Mouse (Mus musculus): ENCODE data around the gene Rfpl4. TPM values are rescaled to one million over a fixed set of nuclear protein-coding genes. Genes with fewer than 3 reads are reported as not detected.

Gene Rfpl4
- total and polyA plus RNA-seq, 2 experiments from 2014 or later: not detected

GRCm38 (mm10) chr7:5089853-5090252 is 26.9 kb downstream of the Rfpl4 start:
- WGBS: 96% methylated on average over 15 of the region's 15 CpGs
- ATAC-seq (no peak), DNase-seq (no peak)
- no peak overlapping the region for H3K27ac ChIP-seq (ENCODE audit: low read depth, low read length)
- no peak overlapping the region for H3K4me2 ChIP-seq (ENCODE audit: low read depth)
- no peaks in the 10 kb centered on the region for H3K27me3 ChIP-seq (ENCODE audit: insufficient read depth, low read length)
- H3K4me3 ChIP-seq (ENCODE audit: low read depth, low read length): no peak overlapping the region
- TF ChIP-seq CTCF (IDR thresholded peaks at IDR 0.05; ENCODE audit: low read depth): no peak
- H3K9me3 ChIP-seq (ENCODE audit: low read length): no peaks in the 10 kb centered on the region
- H3K36me3 ChIP-seq (ENCODE audit: insufficient read depth): peaks cover 50% of the 10 kb centered on the region
- H3K9ac ChIP-seq: no peak overlapping the region
- no peaks in the 10 kb centered on the region for H3K4me1 ChIP-seq (ENCODE audit: insufficient read depth)

GRCm38 (mm10) chr7:5087886-5088285 is 28.9 kb downstream of the Rfpl4 start:
- ATAC-seq (no peak), DNase-seq (no peak)
- H3K27me3 ChIP-seq (ENCODE audit: insufficient read depth, low read length): no peaks in the 10 kb centered on the region
- no peaks in the 10 kb centered on the region for H3K9me3 ChIP-seq (ENCODE audit: low read length)
- TF ChIP-seq CTCF (IDR thresholded peaks at IDR 0.05; ENCODE audit: low read depth): no peak
- H3K9ac ChIP-seq: no peak overlapping the region
- no peaks in the 10 kb centered on the region for H3K4me1 ChIP-seq (ENCODE audit: insufficient read depth)
- no peak overlapping the region for H3K4me2 ChIP-seq (ENCODE audit: low read depth)
- peaks cover 38% of the 10 kb centered on the region for H3K36me3 ChIP-seq (ENCODE audit: insufficient read depth)
- no peak overlapping the region for H3K4me3 ChIP-seq (ENCODE audit: low read depth, low read length)
- H3K27ac ChIP-seq (ENCODE audit: low read depth, low read length): no peak overlapping the region
- 84% methylated on average over 4 of the region's 4 CpGs for WGBS

- H3K4me1 ChIP-seq (ENCODE audit: insufficient read depth): no peaks in the 10 kb centered on the region
- TF ChIP-seq CTCF (IDR thresholded peaks at IDR 0.05; ENCODE audit: low read depth): no peak
- 74% methylated on average over 5 of the region's 5 CpGs for WGBS
Observed at GRCm38 (mm10) chr7:5086921-5087440, 29.8 kb downstream of the Rfpl4 start.

GRCm38 (mm10) chr7:5085512-5085911 is 31.2 kb downstream of the Rfpl4 start:
- no peak for DNase-seq
- TF ChIP-seq CTCF (IDR thresholded peaks at IDR 0.05; ENCODE audit: low read depth): no peak
- Histone ChIP-seq H3K4me3 (ENCODE audit: low read depth, low read length) (no peak overlapping the region), H3K27ac (ENCODE audit: low read depth, low read length) (no peak overlapping the region), H3K36me3 (ENCODE audit: insufficient read depth) (peaks cover 29% of the 10 kb centered on the region), H3K9me3 (ENCODE audit: low read length) (no peaks in the 10 kb centered on the region), H3K27me3 (ENCODE audit: insufficient read depth, low read length) (no peaks in the 10 kb centered on the region), H3K9ac (no peak overlapping the region), H3K4me1 (ENCODE audit: insufficient read depth) (0 out of 2 replicates have a peak, but pooled peaks cover 8% of the 10 kb centered on the region), H3K4me2 (ENCODE audit: low read depth) (no peak overlapping the region)
- 90% methylated on average over 1 of the region's 1 CpGs for WGBS
- ATAC-seq: no peak

More at GRCm38 (mm10) chr7:5086921-5087440, 29.8 kb downstream of the Rfpl4 start:
- H3K27me3 ChIP-seq (ENCODE audit: insufficient read depth, low read length): no peaks in the 10 kb centered on the region
- no peak overlapping the region for H3K4me2 ChIP-seq (ENCODE audit: low read depth)
- H3K4me3 ChIP-seq (ENCODE audit: low read depth, low read length): no peak overlapping the region
- no peak for DNase-seq
- H3K27ac ChIP-seq (ENCODE audit: low read depth, low read length): no peak overlapping the region
- ATAC-seq: no peak
- H3K9ac ChIP-seq: no peak overlapping the region
- no peaks in the 10 kb centered on the region for H3K9me3 ChIP-seq (ENCODE audit: low read length)
- H3K36me3 ChIP-seq (ENCODE audit: insufficient read depth): peaks cover 35% of the 10 kb centered on the region

- Histone ChIP-seq H3K27ac (ENCODE audit: low read depth, low read length) (no peak overlapping the region), H3K9ac (no peak overlapping the region), H3K9me3 (ENCODE audit: low read length) (no peaks in the 10 kb centered on the region), H3K36me3 (ENCODE audit: insufficient read depth) (peaks cover 22% of the 10 kb centered on the region), H3K4me3 (ENCODE audit: low read depth, low read length) (no peak overlapping the region), H3K27me3 (ENCODE audit: insufficient read depth, low read length) (no peaks in the 10 kb centered on the region), H3K4me2 (ENCODE audit: low read depth) (no peak overlapping the region), H3K4me1 (ENCODE audit: insufficient read depth) (0 out of 2 replicates have a peak, but pooled peaks cover 8% of the 10 kb centered on the region)
- no peak for TF ChIP-seq CTCF (IDR thresholded peaks at IDR 0.05; ENCODE audit: low read depth)
- WGBS: 93% methylated on average over 18 of the region's 18 CpGs
- no peak for ATAC-seq
- DNase-seq: no peak
Observed at GRCm38 (mm10) chr7:5083325-5084105, 33.2 kb downstream of the Rfpl4 start.

GRCm38 (mm10) chr7:5081939-5082338 is 34.8 kb downstream of the Rfpl4 start:
- no peak for TF ChIP-seq CTCF (IDR thresholded peaks at IDR 0.05; ENCODE audit: low read depth)
- H3K4me1 ChIP-seq (ENCODE audit: insufficient read depth): 0 out of 2 replicates have a peak, but pooled peaks cover 8% of the 10 kb centered on the region
- H3K9me3 ChIP-seq (ENCODE audit: low read length): no peaks in the 10 kb centered on the region
- no peaks in the 10 kb centered on the region for H3K27me3 ChIP-seq (ENCODE audit: insufficient read depth, low read length)
- H3K4me2 ChIP-seq (ENCODE audit: low read depth): no peak overlapping the region
- no peak for ATAC-seq
- H3K27ac ChIP-seq (ENCODE audit: low read depth, low read length): no peak overlapping the region
- WGBS: 99% methylated on average over 2 of the region's 2 CpGs
- no peak overlapping the region for H3K4me3 ChIP-seq (ENCODE audit: low read depth, low read length)
- no peak for DNase-seq
- H3K36me3 ChIP-seq (ENCODE audit: insufficient read depth): peaks cover 26% of the 10 kb centered on the region
- no peak overlapping the region for H3K9ac ChIP-seq

DNA sequence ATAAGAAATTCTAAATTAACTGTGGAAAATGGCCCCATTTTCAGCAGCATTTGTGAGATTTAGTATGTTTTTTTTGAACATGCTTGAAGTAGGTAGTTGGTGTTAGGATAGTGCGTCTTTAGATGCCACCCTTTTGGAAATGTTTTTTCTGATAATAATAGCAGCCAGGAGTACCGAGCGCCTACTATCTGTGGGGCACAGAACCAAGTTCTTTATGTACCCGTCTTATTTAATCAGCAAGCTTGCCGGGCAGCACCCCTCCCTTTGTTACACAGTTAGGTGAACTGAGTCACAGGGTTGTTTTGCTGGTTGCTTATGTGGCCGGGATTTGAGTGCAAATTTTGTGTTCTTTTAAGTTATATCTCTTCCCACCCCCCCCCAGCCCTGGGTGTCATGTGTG is 35.5 kb downstream of the Rfpl4 start:
- H3K27ac ChIP-seq (ENCODE audit: low read depth, low read length): no peak overlapping the region
- H3K4me1 ChIP-seq (ENCODE audit: insufficient read depth): 0 out of 2 replicates have a peak, but pooled peaks cover 8% of the 10 kb centered on the region
- peak overlapping the region; percentile 80 for H3K4me2 ChIP-seq (ENCODE audit: low read depth)
- H3K9ac ChIP-seq: peak overlapping the region; percentile 92
- no peaks in the 10 kb centered on the region for H3K9me3 ChIP-seq (ENCODE audit: low read length)
- DNase-seq: no peak
- H3K36me3 ChIP-seq (ENCODE audit: insufficient read depth): peaks cover 30% of the 10 kb centered on the region
- ATAC-seq: no peak
- H3K27me3 ChIP-seq (ENCODE audit: insufficient read depth, low read length): no peaks in the 10 kb centered on the region
- peak overlapping the region; percentile 84 for H3K4me3 ChIP-seq (ENCODE audit: low read depth, low read length)
- WGBS: 72% methylated on average over 6 of the region's 6 CpGs
- no peak for TF ChIP-seq CTCF (IDR thresholded peaks at IDR 0.05; ENCODE audit: low read depth)

Data from forebrain, postnatal 0 days (tissue).